Mouse (Mus musculus) brain, embryonic 14.5 days (tissue): ENCODE results near the gene Olfr167. TPM values are rescaled to one million over a fixed set of nuclear protein-coding genes. Genes with fewer than 3 reads are reported as not detected.
"Not testable (repeated sequence)": the region's sequence is repeated elsewhere in the genome, so short reads cannot be mapped to it uniquely, and the experiment has no call there.

ENCODE experiments used
- DNase-seq: peaks from one replicate; pipeline ENCODE4 v3.0.0-alpha.2; 2011; ENCODE audit warnings: low read depth
- CTCF ChIP-seq: fragments of 200-500 bp; IDR thresholded peaks from 2 replicates; pipeline ENCODE4 v1.5.1; 2012; ENCODE audit warnings: inconsistent platforms, mild to moderate bottlenecking, moderate library complexity, borderline replicate concordance; ENCODE audit not compliant: insufficient read depth, insufficient read length; ENCODE audit errors: extremely low read depth
- POLR2A ChIP-seq: fragments of 200-500 bp; IDR thresholded peaks from 2 replicates; pipeline ENCODE4 v1.6.1; 2012; ENCODE audit warnings: mild to moderate bottlenecking, inconsistent platforms, borderline replicate concordance; ENCODE audit not compliant: poor library complexity, insufficient read depth, insufficient read length, severe bottlenecking; ENCODE audit errors: extremely low read depth
- polyA plus RNA-seq: library from polyadenylated mRNA; depleted of rRNA; stranded (reverse); fragments of >200 nt; gene quantifications from 2 replicates; pipeline ENCODE4 v1.2.3, GENCODE M21; 2012; rRNA removed

The Olfr167 gene
- polyA plus RNA-seq: not detected in 2 replicates

DNA sequence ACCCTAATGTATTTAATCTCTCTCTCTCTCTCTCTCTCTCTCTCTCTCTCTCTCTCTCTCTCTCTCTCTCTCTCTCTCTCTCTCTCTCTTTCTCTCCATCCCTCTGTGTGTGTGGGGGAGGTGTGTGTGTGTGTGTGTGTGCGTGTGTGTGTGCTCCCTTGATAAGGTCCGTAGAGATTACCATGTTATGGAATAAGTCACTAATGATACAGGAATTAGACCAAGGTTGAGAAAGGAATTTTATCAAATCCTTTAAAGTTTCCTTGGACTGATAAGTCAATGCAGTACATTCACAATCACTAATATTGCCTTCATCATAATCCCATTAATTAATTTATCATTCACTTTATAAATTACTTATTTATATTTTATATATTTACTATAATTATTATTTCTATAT lies at the start of gene Olfr167:
Gene Olfr167 (minus strand): TSS at position 101 of the 400 bp plus-strand sequence.
- no peak for DNase-seq
- TF ChIP-seq CTCF: no peak
- no peak for TF ChIP-seq POLR2A

DNA sequence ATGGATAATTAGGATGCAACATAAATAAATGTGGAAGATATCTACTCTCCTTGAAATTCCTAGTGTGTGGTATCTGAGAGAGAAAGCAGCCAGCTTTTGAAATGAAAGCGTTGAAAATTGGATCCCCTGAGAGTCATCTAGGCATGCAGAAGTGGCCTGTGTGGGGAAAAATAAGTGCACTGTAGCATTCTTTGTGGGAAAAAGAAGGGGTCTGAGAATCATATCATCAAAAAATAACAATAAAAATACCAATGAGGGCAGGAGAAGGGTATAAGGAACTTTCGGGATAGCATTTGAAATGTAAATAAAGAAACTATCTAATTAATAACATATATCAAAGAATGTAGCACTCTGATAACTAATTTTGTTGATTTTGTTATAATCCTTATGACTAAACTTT lies 49.6 kb upstream of the Olfr167 start, which contains the start of gene Olfr169:
Gene Olfr169 (minus strand): TSS at position 101 of the 400 bp plus-strand sequence.
- DNase-seq: not testable (repeated sequence)

DNA sequence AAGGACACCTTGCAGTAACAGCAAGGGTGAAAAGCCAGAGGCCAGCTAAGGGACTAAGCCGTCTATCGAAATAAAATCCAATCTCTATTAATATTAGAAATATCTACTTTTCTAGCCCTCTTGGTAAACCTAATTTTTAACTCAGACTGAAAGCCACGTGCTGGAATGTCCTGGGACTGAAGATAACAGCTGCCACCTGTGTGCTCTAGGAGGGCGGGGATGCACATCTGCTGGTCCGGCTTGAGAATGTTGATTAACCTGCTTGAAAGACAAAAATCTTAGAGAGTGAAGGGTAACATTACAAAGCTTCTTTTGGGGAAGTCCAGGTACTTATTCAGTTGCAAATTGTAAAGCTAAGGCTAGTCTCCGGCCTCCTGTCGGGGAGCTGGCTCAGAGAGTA lies 31.4 kb upstream of the Olfr167 start:
- DNase-seq: not testable (repeated sequence)

DNA sequence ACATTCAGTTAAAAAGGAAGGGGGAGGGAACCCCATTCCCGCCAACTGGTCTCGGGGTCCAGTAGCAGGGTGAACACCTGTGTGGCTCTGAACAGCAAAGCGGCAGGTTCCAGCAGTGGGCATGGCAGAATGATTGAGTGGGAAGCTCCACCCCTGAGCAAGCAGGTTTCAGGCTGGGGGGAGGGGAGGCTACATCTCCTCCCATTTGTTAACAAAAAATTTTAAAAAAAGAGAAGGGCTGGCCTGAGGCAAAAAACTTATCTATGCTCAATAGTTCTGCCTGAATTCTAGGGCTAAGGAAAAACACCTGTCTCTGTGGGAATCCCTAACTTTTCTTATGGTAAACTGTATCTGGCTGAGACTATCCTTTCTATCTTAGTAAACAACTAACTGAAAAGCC lies 30.2 kb upstream of the Olfr167 start:
- not testable (repeated sequence) for DNase-seq

DNA sequence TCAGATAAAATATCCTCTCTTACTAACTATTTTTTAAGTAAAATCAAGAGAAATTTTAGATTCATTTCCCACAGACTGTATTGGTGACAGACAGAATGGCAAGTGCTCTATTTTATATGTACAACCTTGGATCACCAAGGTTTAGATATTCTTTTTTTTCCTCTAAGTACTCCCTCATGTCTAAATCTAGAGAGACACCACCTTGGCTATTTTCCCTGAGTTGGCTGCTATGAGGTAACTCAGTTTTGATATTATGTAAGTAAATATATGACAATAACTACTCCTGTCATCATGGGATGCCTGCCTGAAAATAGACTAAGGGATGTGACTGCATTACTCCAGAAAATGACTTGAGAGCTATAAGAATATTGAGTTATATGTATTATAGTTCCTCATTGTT lies 13.4 kb upstream of the Olfr167 start, which contains the start of gene Olfr168:
Gene Olfr168 (minus strand): TSS at position 101 of the 400 bp plus-strand sequence.
- DNase-seq: no peak

DNA sequence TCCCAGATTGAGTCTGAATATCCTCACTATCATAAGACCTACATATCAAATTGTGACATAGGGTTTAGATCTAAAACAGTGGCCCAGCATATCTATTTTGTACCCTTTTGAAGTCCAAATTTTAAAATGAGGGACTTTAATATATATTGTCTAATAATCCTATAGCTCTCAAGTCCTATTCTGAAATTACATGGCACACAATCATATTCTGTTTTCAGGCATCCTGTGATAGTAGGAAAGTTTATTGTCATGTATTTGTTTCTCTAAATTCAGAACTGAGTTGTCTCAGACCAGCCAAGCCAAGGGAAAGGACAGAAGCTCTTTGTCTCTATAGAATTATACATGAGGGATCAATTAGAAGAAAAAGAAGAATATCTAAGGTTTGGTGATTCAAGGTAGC lies 38.7 kb downstream of the Olfr167 start, which contains the start of gene Olfr166:
Gene Olfr166 (plus strand): TSS at position 301 of the 400 bp plus-strand sequence.
- no peak for DNase-seq
- TF ChIP-seq POLR2A (no peak), CTCF (no peak)

More for the DNA sequence above, 13.4 kb upstream of the Olfr167 start, which contains the start of gene Olfr168:
- TF ChIP-seq CTCF (no peak), POLR2A (no peak)

DNA sequence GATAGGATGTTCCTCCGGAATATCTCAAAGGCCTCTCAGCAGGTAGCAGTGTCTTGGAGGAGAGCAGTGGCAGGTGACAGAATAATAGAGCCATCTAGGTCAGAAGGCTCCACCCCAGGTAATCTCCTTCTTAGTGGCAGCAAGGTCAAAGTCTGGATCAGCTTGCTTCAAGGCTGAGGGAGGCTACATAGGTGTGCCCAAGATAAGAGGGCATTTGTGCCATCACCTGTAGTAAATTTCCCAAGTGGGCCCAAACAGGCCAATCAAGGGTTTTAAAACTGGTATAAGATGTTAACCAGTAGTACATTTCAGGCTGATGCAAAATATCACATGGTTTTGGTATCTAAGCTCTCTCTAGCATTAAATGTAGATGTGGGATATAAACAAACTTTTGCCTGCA lies 57.7 kb downstream of the Olfr167 start:
- DNase-seq: no peak
- TF ChIP-seq POLR2A: no peak
- no peak for TF ChIP-seq CTCF

Other genes starting within 250 kb of the Olfr167 start
- not detected in 2 replicates for gene Olfr164, start 208.2 kb downstream of the Olfr167 start, polyA plus RNA-seq
- not detected in 2 replicates for gene Olfr165, start 99.1 kb downstream of the Olfr167 start, polyA plus RNA-seq
- gene Olfr166, start 38.6 kb downstream of the Olfr167 start, polyA plus RNA-seq: not detected in 2 replicates
- not detected in 2 replicates for gene Olfr168, start 13.3 kb upstream of the Olfr167 start, polyA plus RNA-seq
- not detected in 2 replicates for gene Olfr169, start 49.5 kb upstream of the Olfr167 start, polyA plus RNA-seq
- not detected in 2 replicates for gene Olfr170, start 89.6 kb upstream of the Olfr167 start, polyA plus RNA-seq
- not detected in 2 replicates for gene Olfr171, start 107.7 kb upstream of the Olfr167 start, polyA plus RNA-seq
- gene Lamp3, start 184.1 kb upstream of the Olfr167 start, polyA plus RNA-seq: not detected in 2 replicates
- 17.3 and 24.7 TPM in 2 replicates for gene B3gnt5, start 237.9 kb upstream of the Olfr167 start, polyA plus RNA-seq